Mouse (Mus musculus) kidney, postnatal 4 days (tissue): Measurements from ENCODE around the gene Stard9.

Experiments
- DNase-seq, 2 experiments: peaks; one replicate each; pipeline ENCODE4 v3.0.0; 2021; ENCODE audit warnings: mixed read lengths in 2 of 2

Gene Stard9

DNA sequence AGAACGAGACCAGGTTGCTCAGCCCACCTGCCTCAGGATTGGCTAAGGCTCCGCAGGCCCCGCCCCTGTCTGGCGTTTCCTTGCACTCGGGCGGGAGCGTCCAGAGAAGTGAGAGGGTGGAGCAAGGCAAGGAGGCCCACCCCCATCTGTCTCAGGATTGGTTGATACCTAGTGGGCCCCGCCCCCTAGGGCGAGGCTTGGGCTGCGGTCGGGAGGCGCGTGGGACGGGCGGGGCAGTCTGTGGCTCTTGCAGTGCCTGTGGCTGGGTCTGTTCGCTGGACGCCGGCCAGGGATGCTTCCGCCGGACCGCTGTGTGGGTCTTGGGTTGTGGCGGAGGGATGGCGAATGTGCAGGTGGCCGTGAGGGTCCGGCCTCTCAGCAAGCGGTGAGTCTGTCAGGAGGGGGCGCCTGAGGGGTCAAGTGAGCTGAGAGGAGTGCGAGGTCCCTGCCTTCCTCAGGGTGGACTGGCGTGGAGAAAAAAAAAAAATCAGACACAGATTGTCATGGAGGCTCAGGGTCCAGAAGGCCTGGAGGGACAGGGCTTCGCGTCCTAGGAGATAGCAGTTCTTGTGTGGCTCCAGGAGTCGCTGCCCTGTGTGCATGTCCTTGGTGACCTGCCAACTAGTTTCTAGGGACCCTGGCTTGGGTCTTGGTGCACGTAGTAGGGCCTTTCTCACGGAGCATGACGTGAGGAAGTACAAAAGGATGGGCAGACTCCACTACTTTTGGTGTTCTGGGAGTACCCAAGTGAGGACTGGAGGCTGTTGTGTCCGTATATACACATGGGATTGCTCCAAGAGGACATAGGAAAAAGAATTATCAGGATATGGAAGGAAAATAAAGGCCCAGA is at the start of gene Stard9:
Gene Stard9 (plus strand): TSS at position 236 of the 850 bp plus-strand sequence.
- DNase-seq: peak; percentile 97 to 99

- DNase-seq: no peak
Observed at GRCm38 (mm10) chr2:120589759-120590158, 39.2 kb upstream of the Stard9 start.

DNA sequence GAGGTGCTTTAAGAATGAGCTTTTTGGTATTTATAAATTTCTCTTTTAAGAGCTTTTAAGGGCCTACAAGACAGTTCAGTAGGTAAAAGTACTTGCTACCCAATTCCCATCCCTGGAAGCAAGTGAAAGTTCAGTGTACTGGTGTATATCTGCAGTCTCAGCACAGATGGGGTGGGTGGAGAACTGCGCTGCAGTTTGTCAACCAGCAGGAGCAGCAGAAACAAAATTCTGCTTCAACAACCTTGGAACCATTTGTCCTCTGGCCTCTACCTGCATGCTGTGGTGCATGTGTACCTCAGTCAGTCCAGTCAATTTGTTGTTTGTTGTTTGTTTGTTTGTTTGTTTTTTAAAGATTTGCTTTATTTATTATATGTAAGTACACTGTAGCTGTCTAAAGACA is 36.7 kb upstream of the Stard9 start:
- DNase-seq: no peak

DNA sequence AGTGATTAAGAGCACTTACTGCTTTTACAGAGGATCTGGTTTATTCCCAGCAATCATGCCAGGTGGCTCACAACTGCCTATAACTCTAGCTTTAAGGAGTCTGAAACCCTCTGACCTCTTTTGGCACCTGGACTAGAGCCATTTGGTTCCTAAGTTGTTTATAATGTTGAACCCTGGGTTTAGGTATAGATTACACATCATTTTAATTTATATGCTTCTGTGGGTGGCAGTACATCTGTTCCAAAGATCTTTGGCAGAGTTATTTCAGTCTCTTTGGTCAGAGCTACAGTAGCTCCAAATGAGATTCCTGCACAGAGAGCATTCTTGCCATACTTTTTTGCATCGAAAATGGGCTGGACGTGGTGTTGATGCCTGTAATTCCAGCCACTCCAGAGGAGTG is 31.2 kb upstream of the Stard9 start:
- DNase-seq: no peak

- no peak for DNase-seq
Observed at GRCm38 (mm10) chr2:120599506-120599905, 29.4 kb upstream of the Stard9 start.

GRCm38 (mm10) chr2:120606021-120606690 is 22.8 kb upstream of the Stard9 start:
- DNase-seq: peak in 1 of 2 experiments; percentile 4

- DNase-seq: peak; percentile 96
Observed at GRCm38 (mm10) chr2:120608830-120609723, 19.8 kb upstream of the Stard9 start, which contains the start of the genes Haus2 and Lrrc57. Gene Haus2 (plus strand): TSS chr2:120609383. Gene Lrrc57 (minus strand): TSS chr2:120609520.

- no peak for DNase-seq
Observed at GRCm38 (mm10) chr2:120616279-120617163, 12.4 kb upstream of the Stard9 start.

DNA sequence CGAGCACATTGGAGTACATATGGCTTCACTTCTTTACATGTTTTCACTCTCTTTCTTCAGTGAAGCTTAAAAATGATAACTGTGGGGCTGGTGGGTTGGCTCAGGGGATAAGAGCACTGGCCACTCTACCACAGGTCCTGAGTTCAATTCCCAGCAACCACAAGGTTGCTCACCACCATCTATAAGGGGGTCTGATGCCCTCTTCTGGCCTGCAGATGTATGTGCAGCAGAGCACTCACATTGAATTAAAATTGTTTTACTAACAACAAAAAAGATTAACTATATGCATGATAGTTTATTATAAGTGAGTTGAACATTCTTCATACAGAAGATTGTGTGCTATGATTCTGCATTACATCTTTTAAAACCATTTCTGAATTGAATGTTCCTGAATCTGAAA is 9.4 kb upstream of the Stard9 start:
- DNase-seq: no peak

DNA sequence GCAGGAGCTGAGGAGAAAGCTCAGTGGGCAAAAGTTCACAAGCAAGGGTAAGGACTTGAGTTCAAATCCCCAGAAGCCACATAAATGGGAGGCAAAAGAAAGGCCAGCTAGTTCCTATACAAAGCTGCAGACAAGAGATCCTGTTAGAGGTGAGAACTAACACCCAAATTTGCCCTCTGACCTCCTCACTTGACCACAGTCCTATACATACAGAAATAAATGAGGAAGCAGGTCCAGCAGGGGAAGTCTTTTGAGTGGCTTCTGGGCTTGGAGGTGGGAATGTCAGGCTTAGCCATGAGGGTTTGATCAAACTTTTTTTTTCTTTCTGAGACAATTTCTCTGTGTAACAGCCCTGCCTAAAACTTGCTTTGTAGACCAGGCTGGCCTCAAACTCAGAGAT is 6.0 kb upstream of the Stard9 start:
- DNase-seq: no peak

DNA sequence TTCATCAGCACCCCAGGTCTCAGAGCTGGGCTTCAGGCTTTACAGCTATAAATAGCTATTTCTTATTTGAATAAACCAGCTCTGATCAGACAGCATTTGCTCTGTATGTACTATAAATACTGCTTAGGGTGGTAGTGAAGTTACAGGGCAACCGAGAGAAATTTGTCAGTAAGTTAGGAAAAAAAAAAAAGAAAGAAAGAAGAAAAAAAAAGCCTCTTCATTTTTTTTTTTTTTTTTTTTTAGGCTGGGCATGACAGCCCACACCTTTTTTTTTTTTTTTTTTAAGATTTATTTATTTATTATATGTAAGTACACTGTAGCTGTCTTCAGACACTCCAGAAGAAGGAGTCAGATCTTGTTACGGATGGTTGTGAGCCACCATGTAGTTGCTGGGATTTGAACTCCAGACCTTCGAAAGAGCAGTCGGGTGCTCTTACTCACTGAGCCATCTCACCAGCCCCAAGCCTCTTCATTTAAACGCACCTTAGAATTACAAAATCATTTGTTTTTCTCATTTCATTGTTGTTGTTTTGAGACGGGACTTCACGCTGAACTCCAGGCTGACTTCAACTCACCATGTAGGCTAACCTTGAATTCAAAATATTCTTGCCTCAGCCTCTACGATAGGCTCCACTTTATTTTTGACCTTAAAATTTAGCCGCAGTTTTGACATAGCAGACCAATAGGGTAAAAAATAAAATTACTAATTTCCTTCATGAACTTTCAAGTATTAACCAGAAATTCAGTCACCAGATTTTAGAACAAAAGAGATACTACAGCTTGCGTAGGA is 650 bp upstream of the Stard9 start:
- DNase-seq: peak in 1 of 2 experiments; percentile 13

- DNase-seq: peak in 1 of 2 experiments; percentile 8
Observed at GRCm38 (mm10) chr2:120630246-120630645, 1.3 kb downstream of the Stard9 start.

DNA sequence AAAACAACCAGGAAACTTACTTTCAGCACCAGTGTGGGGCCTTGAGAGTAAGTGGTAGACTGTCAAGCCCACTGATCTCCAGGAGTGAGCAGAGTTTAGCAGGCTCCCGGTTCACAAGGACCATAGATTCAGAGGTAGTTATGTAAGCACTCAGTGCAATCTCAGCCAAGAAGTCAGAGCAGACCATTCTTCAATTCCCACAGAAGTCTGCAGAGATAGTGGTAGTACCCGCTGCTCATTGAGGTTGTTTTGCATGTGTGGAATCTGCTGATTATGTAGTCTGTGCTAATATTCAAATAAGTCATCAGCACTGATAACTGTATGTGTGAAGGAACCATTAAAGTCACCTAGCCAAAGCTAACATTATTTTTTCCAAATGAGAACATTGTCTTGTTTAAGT is 1.7 kb downstream of the Stard9 start:
- no peak for DNase-seq

DNA sequence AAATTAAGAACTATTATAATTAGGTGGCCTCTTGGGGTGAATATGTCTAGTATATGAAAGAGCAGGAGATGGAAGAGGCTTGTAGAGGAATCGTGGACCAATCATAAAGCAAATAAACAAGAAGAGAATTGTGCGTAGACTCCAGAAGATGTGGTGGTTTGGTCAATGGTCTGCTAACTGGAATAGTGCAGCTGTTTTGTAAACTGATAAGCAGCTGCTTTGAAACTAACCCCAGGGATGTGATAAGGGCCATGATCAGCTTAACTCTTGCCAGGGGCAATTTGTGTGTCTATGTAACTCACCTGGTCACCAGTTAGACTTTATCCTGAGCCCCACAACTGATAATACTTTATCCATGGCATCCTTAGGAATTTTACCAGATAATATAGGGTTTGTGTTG is 2.6 kb downstream of the Stard9 start:
- DNase-seq: no peak

- DNase-seq: peak in 1 of 2 experiments; percentile 10
Observed at GRCm38 (mm10) chr2:120631957-120632356, 3.0 kb downstream of the Stard9 start.

DNA sequence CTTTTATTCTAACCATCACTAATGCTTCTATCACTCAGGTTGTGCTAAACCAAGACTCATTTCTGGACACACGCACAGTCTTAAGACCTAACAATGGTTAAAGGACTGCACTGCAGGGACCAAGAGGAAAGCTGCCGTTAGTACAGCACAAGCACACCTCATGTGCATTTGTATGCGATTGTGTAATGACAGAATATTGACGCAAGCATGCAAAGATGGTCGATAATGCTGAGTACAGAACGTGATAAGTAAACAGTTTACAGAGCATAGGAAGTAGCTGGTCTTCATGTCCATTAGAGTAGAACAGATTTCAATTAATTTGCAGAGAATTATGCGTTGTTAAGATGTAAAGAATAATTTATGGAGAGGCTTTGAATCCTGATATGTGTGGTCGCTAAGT is 11.9 kb downstream of the Stard9 start:
- no peak for DNase-seq

DNA sequence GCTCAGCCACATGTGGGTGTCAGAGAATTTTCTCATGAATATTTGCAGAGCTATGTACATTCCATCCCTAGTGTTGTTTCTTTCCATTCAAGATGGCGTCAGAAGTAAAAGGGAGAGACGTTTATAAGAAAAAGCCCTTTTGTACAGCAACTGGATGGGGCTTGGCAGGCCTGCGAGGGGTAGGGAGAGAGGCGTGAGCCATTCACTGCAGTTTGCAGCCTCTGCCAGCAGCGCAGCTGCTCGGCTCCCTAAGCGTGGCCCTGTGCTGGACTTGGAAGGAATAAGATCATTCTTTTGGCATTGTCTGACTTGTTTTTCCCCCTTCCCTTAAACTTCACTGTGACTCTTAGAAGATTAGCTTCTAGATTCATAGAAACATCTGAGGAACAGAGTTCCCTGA is 14.9 kb downstream of the Stard9 start:
- DNase-seq: peak; percentile 62 to 72

DNA sequence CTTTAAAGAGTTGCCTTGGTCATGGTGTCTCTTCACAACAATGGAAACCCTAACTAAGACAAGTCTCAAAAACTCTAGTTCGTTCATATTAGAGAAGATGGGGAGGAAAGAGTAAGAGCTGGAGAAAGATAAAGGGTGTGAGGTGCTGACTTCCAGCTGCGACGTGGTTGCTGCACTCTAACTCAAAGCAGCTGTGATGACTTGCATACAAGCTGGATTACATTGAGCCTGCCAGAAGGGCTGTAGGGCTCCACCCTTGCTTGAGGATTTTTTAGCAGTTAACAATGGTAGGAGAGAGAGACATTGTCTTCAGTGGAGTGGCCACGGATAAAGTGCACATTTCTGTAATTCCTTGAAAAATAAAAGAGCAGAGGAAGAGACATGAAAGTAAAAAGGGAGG is 17.9 kb downstream of the Stard9 start:
- DNase-seq: peak; percentile 22 to 37

DNA sequence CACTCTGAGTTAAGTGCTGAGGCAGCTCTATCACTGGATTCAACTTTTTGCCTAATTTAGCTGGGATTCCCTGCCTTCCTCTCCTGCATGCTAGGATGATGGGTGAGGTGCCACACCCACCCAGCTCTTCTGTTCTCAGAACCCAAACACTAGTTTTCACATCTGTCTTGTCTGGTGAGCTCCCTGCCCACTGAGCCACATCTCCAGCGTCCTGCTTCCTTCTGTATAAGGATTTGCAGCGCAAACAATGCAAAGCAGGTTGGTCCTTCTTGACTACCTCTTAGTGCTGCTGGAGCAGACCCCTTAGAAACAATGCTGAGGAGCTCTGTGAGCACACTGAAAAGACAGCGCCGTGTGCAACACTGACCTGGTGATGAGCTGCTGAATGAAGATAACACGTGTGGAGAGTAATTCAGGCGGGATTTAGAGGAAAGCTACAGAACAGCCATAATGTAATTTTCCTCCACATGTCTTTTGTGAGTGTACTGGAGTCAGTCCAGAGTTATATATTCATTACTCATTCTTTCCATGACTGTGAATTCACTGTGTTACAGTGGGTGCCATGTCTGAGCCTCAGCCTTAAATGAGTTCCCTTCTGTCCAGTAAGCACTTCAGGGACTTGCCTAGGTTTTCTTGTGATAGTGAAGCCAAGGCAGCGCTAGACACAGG is 23.5 kb downstream of the Stard9 start:
- DNase-seq: peak in 1 of 2 experiments; percentile 22

DNA sequence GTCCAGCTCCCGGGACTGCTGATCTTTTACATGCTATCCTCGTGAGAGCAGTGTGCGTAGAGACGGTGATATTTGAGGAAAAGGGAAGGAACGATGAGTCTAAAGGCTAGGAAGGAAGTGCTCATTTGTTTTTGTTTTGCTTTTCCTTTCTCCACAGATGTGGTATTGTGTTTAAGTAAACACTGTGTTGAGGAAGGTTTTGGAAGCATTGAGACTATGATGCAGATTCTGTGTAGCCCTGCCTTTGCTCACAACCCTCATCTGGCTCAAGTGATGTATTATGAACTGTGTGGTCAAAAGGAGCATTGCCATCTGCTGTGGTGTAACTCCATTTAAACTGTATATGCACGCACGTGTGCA is 24.0 kb downstream of the Stard9 start:
- DNase-seq: no peak

DNA sequence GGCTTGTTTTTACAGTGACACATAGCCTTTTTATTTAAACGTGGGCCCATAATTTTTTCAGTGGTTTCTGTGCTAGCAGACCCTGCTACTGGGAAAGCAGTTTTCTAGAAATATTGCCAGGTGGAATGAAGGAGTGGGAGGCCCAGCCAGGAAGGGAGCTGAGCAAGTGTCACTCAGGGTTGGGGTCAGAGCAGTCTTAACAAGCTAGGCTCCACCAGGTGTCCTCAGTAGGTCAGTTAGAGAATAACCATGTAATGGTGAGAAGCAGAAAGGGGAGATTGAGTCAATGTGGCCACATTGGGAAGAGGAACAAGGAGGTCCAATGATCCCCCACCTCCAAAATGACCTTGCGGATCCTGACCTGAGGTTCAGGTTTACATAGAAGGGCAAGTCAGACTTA is 25.8 kb downstream of the Stard9 start:
- no peak for DNase-seq
